Mouse (Mus musculus) intestine, embryonic 16.5 days (tissue): Measurements from ENCODE around the gene Atg5. TPM values are rescaled to one million over a fixed set of nuclear protein-coding genes. Genes with fewer than 3 reads are reported as not detected.

ENCODE experiments used
- ATAC-seq: fragments of 200-750 bp; cut with Nextera tagmentation; 2 replicates; pipeline ENCODE4 v1.8.0; 2017; ENCODE audit warnings: moderate TSS enrichment, moderate library complexity
- H3K27ac ChIP-seq: fragments of 300-500 bp; sonication (generic); 2 replicates; pipeline ENCODE4 v1.5.1; 2014; ENCODE audit warnings: mild to moderate bottlenecking, low read length
- H3K27me3 ChIP-seq: fragments of 300-500 bp; sonication (generic); replicated peaks from 2 replicates; pipeline ENCODE4 v1.6.1; 2014; ENCODE audit warnings: low read length, control low read depth, mixed read lengths; ENCODE audit not compliant: control insufficient read depth, insufficient read depth
- H3K36me3 ChIP-seq: fragments of 300-500 bp; sonication (generic); 2 replicates; pipeline ENCODE4 v1.6.1; 2014; ENCODE audit warnings: low read length, control low read depth; ENCODE audit not compliant: control insufficient read depth, insufficient read depth
- H3K4me1 ChIP-seq: fragments of 300-500 bp; sonication (generic); 2 replicates; pipeline ENCODE4 v1.6.1; 2014; ENCODE audit warnings: low read length, control low read depth, mixed read lengths; ENCODE audit not compliant: control insufficient read depth, insufficient read depth
- H3K4me2 ChIP-seq: fragments of 300-500 bp; sonication (generic); 2 replicates; pipeline ENCODE4 v1.6.1; 2014; ENCODE audit warnings: low read depth, low read length, control low read depth
- H3K4me3 ChIP-seq: fragments of 300-500 bp; sonication (generic); 2 replicates; pipeline ENCODE4 v1.5.1; 2014; ENCODE audit warnings: mild to moderate bottlenecking, low read length
- H3K9ac ChIP-seq: fragments of 300-500 bp; sonication (generic); 2 replicates; pipeline ENCODE4 v1.6.1; 2014; ENCODE audit warnings: low read depth, low read length
- H3K9me3 ChIP-seq: fragments of 300-500 bp; sonication (generic); 2 replicates; pipeline ENCODE4 v1.6.1; 2016; ENCODE audit warnings: low read length, control low read depth; ENCODE audit not compliant: control insufficient read depth
- WGBS: fragments of 180-500 bp; shearing (Covaris S2); extraction: QIAGEN DNeasy Blood & Tissue Kit; methylation state at CpG from one replicate; pipeline ENCODE4 v1.1.7; 2014; 5-methylcytosine and 5-hydroxymethylcytosine counted together
- polyA plus RNA-seq: library from polyadenylated mRNA; unstranded; fragments of >200 nt; fragmentation: Nextera tagmentation; extraction: Ambion mirVana; gene quantifications from 2 replicates; pipeline ENCODE4 v1.2.1, GENCODE M21; 2015

The Atg5 gene
- polyA plus RNA-seq, 1 experiment from 2014 or later, result 52.6 TPM

GRCm38 (mm10) chr10:44304330-44304717 is 36.2 kb downstream of the Atg5 start:
- ATAC-seq, result no peak
- H3K4me2 ChIP-seq, result no peak overlapping the region
- H3K9ac ChIP-seq, result no peak overlapping the region
- H3K4me3 ChIP-seq, result no peak overlapping the region
- 89% methylated on average over 3 of the region's 3 CpGs for WGBS
- H3K27ac ChIP-seq, result no peak overlapping the region
- no peaks in the 10 kb centered on the region for H3K4me1 ChIP-seq
- peaks cover 4% of the 10 kb centered on the region; the same call in 1 of the 2 replicates for H3K36me3 ChIP-seq
- H3K9me3 ChIP-seq, result no peaks in the 10 kb centered on the region
- no peaks in the 10 kb centered on the region for H3K27me3 ChIP-seq

- Histone ChIP-seq H3K27ac (no peak overlapping the region), H3K27me3 (no peaks in the 10 kb centered on the region), H3K9ac (no peak overlapping the region), H3K36me3 (peaks cover 4% of the 10 kb centered on the region; the same call in 1 of the 2 replicates), H3K4me1 (no peaks in the 10 kb centered on the region), H3K4me3 (no peak overlapping the region), H3K4me2 (no peak overlapping the region), H3K9me3 (no peaks in the 10 kb centered on the region)
- no peak for ATAC-seq
- WGBS, result 73% methylated on average over 3 of the region's 3 CpGs
Measured at GRCm38 (mm10) chr10:44304845-44305244, 36.7 kb downstream of the Atg5 start.

GRCm38 (mm10) chr10:44306308-44306707 is 38.1 kb downstream of the Atg5 start:
- Histone ChIP-seq H3K9me3 (no peaks in the 10 kb centered on the region), H3K4me3 (no peak overlapping the region), H3K4me2 (no peak overlapping the region), H3K4me1 (no peaks in the 10 kb centered on the region), H3K9ac (no peak overlapping the region), H3K27ac (no peak overlapping the region), H3K27me3 (no peaks in the 10 kb centered on the region), H3K36me3 (peaks cover 4% of the 10 kb centered on the region; the same call in 1 of the 2 replicates)
- ATAC-seq, result no peak
- WGBS, result 96% methylated on average over 6 of the region's 6 CpGs

- no peak for ATAC-seq
- Histone ChIP-seq H3K27me3 (no peaks in the 10 kb centered on the region), H3K4me2 (no peak overlapping the region), H3K27ac (no peak overlapping the region), H3K36me3 (peaks cover 4% of the 10 kb centered on the region; the same call in 1 of the 2 replicates), H3K4me3 (no peak overlapping the region), H3K9ac (no peak overlapping the region), H3K4me1 (no peaks in the 10 kb centered on the region), H3K9me3 (no peaks in the 10 kb centered on the region)
Measured at GRCm38 (mm10) chr10:44308280-44308679, 40.1 kb downstream of the Atg5 start.

- H3K36me3 ChIP-seq, result no peaks in the 10 kb centered on the region
- no peak overlapping the region for H3K4me2 ChIP-seq
- no peak overlapping the region for H3K9ac ChIP-seq
- 81% methylated on average over 6 of the region's 6 CpGs for WGBS
- H3K4me3 ChIP-seq, result no peak overlapping the region
- no peak overlapping the region for H3K27ac ChIP-seq
- no peaks in the 10 kb centered on the region for H3K9me3 ChIP-seq
- no peaks in the 10 kb centered on the region for H3K27me3 ChIP-seq
- ATAC-seq, result no peak
- 0 out of 2 replicates have a peak, but pooled peaks cover 1% of the 10 kb centered on the region for H3K4me1 ChIP-seq
Measured at GRCm38 (mm10) chr10:44309250-44309649, 41.1 kb downstream of the Atg5 start.

DNA sequence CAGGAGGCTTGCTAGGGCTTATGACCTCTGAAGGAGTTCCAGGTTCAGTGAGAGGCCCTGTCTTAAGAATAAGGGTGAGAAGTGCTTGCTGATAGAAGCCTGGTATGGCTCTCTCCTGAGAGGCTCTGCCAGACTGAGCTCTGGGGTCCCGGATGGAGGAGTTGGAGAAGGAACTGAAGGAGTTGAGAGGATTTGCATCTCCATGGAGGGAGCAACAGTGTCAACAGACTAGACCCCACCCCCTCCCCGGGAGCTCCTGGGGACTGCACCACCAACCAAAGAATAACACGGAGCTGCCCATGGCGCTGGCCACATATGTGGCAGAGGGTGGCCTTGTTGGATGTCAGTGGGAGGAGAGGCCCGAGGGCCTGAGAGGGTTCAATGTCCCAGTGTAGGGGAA is 47.1 kb downstream of the Atg5 start:
- no peak for ATAC-seq

GRCm38 (mm10) chr10:44316280-44317270 is 48.4 kb downstream of the Atg5 start:
- 0 out of 2 replicates have a peak, but pooled peaks cover 7% of the 10 kb centered on the region for H3K4me1 ChIP-seq
- no peaks in the 10 kb centered on the region for H3K27me3 ChIP-seq
- peak; percentile 58; the same call in 1 of the 2 replicates for ATAC-seq
- no peak overlapping the region for H3K4me3 ChIP-seq
- no peaks in the 10 kb centered on the region for H3K36me3 ChIP-seq
- 56% methylated on average over 14 of the region's 14 CpGs for WGBS
- H3K9ac ChIP-seq, result no peak overlapping the region
- H3K4me2 ChIP-seq, result no peak overlapping the region
- H3K27ac ChIP-seq, result no peak overlapping the region
- no peaks in the 10 kb centered on the region for H3K9me3 ChIP-seq

More for the DNA sequence above, 47.1 kb downstream of the Atg5 start:
- Histone ChIP-seq H3K36me3 (no peaks in the 10 kb centered on the region), H3K4me1 (0 out of 2 replicates have a peak, but pooled peaks cover 7% of the 10 kb centered on the region), H3K27ac (no peak overlapping the region), H3K4me2 (no peak overlapping the region), H3K9me3 (no peaks in the 10 kb centered on the region), H3K4me3 (no peak overlapping the region), H3K27me3 (no peaks in the 10 kb centered on the region), H3K9ac (no peak overlapping the region)
- 59% methylated on average over 5 of the region's 5 CpGs for WGBS

- no peak overlapping the region for H3K4me3 ChIP-seq
- no peak for ATAC-seq
- no peak overlapping the region for H3K4me2 ChIP-seq
- H3K36me3 ChIP-seq, result no peaks in the 10 kb centered on the region
- no peaks in the 10 kb centered on the region for H3K27me3 ChIP-seq
- H3K9me3 ChIP-seq, result no peaks in the 10 kb centered on the region
- H3K9ac ChIP-seq, result no peak overlapping the region
- peaks cover 2% of the 10 kb centered on the region; the same call in 1 of the 2 replicates for H3K4me1 ChIP-seq
- WGBS, result 55% methylated on average over 1 of the region's 1 CpGs
- H3K27ac ChIP-seq, result no peak overlapping the region
Measured at GRCm38 (mm10) chr10:44322166-44322565, 54.0 kb downstream of the Atg5 start.

DNA sequence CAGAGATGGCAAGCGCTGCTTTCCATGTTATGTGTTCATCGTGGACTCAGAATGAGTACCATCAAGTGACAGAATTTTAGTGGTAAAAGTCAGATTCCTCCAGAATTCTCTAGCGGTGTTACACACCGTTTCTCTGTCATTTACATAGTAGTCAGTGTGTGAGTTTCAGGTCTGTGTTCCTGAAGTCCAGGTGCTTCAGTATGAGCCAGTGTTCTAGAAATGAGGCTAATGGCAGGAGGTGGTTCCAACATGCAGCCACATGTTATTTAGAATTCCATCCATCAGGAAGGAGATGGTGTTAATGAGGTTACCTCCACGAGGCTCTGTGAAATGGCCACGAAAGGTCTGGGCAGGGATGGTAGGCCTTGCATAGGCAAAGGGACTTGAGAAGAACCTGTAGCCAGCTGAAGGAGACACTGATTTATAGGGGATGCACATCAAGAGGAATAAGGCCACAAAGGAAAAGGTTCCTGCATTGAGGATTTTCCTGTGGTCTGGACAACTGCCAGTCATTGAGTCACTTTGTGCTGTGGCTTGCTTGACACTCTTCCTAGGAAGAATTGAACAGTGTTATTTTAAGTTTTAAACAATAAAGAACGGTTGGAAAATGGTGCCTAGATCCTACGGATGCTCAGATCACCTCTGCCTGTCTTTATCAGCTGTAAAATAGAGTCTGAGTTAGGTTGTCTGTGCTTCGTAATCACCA is 55.1 kb downstream of the Atg5 start:
- WGBS, result 82% methylated on average over 9 of the region's 9 CpGs
- no peak overlapping the region for H3K4me2 ChIP-seq
- H3K27ac ChIP-seq, result no peak overlapping the region
- no peak overlapping the region for H3K9ac ChIP-seq
- no peaks in the 10 kb centered on the region for H3K9me3 ChIP-seq
- H3K36me3 ChIP-seq, result no peaks in the 10 kb centered on the region
- no peaks in the 10 kb centered on the region for H3K27me3 ChIP-seq
- H3K4me3 ChIP-seq, result no peak overlapping the region
- no peak for ATAC-seq
- peaks cover 2% of the 10 kb centered on the region; the same call in 1 of the 2 replicates for H3K4me1 ChIP-seq
